Mouse (Mus musculus) cerebellum, postnatal 36 days (tissue): ENCODE data around the gene 3110009E18Rik.
A peak's percentile ranks its signal among the peaks of the same experiment; 100 is the strongest.

Experiments
- DNase-seq, 2 experiments: peaks; one replicate each; pipeline ENCODE4 v3.0.0; 2021 to 2022; ENCODE audit warnings: mixed read lengths in 2 of 2

3110009E18Rik gene

DNA sequence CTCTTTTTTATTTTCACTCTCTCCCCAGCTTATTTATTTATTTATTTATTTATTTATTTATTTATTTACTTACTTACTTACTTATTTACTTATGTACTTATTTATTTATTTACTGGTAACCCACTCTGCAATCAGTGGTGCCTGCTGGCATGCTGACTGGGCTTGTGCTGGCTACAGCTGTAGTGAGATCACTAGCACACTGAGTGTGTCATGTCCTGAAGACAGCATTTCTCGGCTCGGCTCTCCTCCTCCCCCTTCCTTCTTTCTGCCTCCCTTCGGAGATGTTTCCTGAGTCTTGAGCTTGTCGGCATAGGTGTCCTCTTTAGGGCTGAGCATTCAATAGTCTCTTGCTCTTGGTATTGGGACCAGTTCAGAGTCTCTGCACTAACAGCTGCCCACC lies 78.0 kb downstream of the 3110009E18Rik start:
- no peak for DNase-seq

DNA sequence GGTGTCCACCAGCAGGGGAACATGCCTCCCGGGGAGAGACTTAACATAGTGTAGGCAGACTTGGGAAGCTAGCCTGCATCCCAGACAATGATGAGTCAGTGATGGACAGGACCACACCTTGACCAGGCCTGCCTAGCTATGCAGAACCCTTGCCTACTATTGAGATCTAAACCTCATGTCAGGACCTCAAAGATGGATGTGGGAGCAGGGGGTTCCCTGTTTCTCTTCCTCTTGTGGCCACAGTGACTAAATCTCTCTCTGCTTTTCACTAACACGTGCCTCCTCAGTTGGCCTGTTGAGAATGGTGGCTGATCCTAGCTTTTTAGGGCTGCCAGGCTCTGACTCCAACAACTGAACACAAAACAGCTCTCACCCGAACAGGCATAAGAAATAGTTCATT lies 81.6 kb downstream of the 3110009E18Rik start:
- DNase-seq: no peak

DNA sequence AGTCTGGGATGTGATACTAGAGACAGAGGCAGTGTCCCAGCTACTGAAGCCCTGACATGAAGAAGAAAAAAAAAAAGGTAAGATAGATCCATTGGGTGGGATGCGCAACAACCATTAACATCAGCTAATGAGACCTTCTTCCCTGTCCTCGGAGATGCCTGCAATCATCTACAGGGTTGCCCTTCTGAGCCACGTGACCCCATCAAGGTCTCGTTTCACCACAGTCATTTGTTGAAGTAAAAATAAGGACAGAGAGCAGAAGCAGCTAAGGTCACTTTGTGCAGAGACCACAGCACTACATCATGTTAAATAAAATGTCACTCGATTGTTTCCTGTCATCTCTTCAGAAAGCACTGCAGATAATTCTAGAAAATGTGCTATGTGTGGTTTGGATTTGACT lies 82.8 kb downstream of the 3110009E18Rik start:
- no peak for DNase-seq

DNA sequence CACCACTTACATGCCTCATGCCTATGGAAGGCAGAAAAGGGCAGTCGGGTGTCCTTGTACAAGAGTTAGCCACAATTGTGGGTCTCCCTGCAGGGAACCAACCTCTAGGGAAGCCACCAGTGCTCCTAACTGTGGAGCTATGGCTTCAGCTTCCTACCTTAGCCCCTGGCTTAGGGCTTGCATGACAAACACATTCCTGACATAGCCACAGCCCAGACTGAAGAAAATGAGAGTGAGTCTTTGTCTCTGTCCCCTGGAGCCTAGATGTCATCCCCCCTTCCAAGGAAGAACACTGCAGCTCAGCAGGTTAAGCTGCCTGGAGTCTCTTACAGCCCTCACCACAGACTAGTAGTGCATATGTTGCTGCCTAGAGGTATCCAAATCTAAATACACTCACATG lies 83.8 kb downstream of the 3110009E18Rik start:
- no peak for DNase-seq

DNA sequence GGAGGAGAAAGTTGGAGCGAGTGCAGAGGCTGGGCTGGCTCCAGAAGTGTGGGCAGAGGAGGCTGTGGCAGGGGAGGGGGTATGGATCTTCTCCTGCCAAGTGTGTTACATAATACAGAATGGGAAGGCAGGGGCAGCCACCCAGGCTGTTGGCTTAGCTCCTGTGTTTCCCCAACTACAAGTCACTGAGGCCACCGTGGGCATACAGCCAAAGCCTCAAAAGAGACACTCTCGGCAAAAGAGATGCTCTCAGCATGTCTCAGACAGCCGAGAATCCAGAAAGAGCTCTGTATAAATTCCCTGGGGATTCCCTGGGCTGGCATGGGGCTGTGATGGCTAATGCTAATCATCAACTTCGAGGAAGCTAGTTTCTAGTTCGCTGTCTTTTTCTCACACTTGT lies 86.6 kb downstream of the 3110009E18Rik start:
- DNase-seq: peak; percentile 29 to 30

DNA sequence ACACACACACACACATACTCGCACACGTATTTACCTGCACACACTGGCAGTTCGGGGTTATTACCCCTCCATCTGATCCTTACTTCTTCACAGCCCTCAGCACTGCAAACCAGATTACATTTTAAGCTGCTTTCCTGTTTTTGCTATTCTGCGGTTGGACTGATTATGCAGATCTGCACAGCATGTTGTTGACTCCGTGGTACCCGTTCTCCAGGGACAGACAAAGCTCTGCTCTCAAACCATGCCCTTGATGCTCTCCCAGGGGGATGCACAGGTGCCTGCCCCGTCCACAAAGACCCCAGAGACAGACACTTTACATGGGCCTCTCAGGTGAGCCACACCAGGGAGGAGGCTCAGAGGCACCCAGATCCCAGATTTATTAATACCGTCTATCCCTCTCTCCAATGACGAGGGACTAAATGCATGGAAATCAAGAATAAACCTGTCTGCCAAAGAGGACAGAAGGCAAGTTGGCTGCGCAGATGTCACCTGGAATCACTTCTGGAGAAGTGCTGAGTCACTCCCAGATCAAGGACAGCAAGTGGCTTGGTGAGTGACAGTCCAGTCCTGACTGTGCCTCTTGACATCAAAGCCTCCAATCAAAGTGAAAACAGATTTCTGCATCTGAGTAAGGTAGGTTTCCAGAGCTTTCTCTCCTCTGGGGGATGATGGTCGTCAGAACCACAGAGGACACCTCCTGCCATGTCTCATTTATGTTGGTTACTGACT lies 87.7 kb downstream of the 3110009E18Rik start:
- DNase-seq: no peak

DNA sequence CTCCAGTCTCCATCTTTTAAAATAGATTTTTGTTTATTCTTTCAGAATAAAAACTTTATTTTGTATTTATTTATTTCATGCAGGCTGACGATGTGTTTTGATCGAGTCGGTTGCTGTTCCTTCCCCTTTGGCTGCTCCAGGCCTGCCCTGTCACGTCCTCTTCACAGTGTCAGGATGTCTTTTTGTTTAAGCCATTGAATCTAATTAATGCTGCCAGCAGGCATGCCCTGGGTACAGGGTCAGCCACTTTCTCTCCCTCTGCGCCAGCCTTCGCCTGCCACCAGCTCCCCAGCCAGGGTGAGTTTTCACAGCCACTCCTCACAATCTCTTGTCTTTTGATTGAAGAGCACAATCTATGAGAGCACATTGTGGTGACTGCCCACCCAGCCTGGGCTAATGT lies 99.9 kb downstream of the 3110009E18Rik start:
- no peak for DNase-seq

DNA sequence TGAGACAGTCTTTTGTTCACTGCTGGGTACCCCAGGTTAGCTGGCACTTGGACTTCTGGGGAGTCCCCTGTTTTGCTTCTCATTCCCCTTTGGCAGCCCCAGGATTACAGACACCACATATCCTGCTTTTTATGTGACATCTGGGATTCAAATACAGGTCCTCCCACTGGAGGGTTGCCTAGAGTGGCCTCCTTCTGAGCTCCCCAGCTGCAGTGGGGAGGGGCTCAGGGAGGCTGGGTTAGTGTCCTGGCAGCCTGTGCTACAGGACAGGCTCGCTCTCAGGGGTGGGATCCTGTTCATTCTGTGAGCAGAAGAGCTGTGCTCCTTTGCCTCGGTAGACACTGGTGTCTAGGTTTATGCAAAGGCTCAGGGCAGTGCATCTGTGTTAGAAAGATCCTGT lies 100.3 kb downstream of the 3110009E18Rik start:
- no peak for DNase-seq

DNA sequence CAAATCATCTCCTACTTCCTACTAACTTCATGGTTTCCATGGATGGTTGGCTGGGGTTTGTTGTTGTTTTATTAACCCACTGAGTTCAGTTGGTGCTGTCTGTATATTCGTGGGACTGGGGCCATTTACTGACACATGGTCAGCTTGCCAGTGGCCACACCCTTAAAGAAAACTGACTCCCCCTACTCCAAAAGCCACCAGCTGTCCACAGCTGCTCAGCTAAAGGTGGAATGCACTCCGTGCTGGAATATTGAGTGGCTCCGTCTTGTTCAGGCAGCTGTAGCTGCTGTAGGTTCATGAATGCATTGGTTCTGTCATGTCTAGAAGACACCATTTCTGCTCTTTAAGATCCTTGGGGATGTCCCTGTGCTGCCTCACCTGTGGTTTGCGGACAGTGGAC lies 102.6 kb downstream of the 3110009E18Rik start:
- no peak for DNase-seq

DNA sequence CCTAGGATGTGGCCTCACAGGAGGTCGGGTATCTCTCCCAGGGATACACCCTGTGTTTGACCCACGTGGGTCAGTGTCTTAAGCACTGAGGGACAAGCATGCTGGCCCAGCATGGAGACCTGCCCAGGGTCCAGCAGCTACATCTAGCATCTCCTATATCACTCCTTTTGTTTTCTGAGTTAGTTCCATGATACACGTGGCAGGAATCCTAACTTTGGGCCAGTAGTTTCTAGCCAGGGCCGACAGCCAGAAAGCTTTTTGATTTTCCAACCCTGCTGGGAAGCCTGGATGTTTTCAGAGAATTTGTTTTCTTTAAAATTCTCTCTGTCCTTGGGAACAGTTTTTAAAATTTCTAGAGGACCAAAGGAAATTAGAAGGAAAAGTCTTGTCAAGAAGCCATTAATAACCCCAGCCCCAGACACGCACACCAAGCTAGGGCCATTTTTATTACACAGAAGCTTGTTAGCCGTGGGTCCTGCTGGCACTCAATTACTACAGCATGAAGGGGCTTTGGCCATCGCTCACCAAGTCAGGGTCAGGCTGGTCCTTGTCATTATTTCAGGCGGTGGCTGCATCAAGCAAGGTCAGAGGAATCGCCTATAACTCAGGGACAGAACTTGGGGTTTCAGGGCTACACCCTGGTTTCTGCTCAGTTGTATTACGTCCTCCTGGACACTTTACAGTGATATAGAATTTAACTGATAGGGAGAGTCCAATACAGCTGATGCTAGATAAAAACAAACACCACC lies 108.9 kb downstream of the 3110009E18Rik start:
- DNase-seq: no peak

DNA sequence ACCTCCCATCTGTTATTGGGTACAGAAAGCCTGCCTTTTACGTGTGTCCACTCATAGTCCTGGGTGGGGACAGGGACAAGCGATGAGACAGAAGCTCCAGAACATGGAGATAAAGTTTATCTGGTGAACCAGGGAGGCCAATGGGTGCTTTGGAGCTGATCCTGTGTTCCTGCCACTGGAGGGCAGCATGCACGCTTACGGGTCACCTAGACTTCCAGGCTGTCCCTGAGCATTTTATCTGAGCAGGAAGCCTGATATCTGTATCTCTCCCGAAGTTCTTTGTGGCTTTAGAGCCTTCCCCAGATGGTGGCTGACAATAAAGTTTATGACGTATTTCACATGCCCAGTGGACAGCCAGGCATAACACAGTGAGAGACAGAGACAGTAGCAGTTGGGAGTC lies 110.3 kb downstream of the 3110009E18Rik start:
- peak; percentile 9 for DNase-seq

DNA sequence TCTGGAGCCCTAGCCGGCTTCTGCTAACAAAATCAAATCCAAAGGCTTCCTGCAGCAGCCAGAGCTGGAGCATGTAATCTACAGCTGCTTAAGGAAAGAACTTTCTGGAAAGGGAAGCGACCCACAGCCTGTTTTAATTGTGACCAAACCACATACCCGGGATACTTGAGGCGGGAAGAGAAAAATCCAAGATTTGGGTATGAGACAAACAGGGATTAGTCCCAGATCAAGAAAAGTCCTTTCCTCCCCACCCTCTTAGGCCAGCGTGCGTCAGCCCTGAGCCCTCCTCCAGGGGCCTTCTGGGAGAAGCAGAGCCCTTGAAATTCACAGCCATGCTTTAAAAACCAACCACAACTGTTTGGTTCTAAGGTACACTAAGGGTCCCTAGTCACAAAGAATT lies 111.2 kb downstream of the 3110009E18Rik start:
- no peak for DNase-seq

DNA sequence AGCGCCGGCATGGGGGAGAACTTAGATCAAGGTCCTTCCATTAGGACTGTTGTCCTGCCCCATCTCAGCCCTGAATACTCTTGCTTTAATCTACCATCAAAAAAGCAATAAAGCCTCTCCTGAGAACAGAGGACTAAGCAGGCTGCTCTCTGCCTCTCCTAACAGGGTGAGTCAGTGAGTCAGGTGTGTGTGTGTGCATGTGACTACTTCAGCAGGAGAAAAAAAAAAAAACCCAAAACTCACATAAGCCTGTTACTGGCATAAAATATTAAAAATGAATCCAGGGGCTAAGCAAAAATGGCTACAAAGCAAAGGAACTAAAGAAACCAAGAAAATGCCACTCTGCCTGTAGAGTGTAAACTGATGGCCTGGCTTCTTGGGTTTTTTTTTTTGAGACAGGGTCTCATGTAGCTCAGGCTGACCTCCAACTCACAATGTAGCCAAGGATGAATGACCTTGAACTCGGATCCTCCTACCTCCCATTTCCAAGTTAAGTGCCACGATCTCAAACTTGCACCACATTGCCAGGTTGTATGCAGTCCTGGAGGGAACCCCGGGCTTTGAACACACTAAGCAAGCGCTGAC lies 114.7 kb downstream of the 3110009E18Rik start:
- no peak for DNase-seq

DNA sequence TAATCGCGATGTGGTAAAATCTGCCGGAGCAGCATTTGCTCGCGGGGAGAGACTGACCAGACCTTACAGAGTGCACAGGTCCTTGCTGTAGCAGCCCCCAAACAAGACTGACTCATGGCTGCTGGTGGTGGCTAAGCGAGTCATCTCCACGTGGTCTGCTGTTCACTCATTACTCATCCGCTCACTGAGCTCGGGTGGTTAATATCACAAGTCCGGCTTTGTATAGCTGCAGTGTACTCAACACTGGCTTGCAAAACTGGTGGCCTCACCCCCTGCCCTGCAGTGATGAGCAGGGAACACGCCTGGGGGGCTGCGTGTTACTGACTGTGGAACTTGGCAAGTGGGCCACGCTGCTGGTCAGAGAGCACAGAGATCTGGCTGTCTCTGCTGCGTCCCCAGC lies 115.4 kb downstream of the 3110009E18Rik start:
- no peak for DNase-seq

DNA sequence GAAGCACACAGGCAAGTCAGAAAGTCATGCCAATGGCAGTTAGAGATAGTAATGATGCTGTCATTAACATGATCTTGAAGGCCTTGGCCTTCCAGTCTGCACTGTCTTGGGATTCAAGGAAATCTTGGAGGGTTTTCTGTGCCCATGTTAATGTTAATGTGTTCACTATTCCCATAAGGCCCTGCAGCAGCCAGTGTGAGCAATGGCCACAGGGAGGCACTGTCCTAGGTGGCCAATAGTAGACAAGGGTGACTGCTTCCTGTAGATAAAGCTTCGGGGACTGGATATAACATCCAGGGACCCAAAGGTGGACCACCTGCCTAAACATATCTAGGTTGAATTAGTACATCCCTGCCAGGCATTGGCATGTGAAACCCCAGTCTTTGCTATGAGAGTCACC lies 116.1 kb downstream of the 3110009E18Rik start:
- no peak for DNase-seq
